Mouse (Mus musculus) induced T-regulatory cell, adult 2 months (primary cell): Measurements from ENCODE around the gene Ppp1r12c.
"Not testable (repeated sequence)": the region's sequence is repeated elsewhere in the genome, so short reads cannot be mapped to it uniquely, and the experiment has no call there.

Source experiments
- DNase-seq: peaks from one replicate; pipeline ENCODE4 v3.0.0-alpha.2; 2012; ENCODE audit warnings: low read depth

Gene Ppp1r12c

DNA sequence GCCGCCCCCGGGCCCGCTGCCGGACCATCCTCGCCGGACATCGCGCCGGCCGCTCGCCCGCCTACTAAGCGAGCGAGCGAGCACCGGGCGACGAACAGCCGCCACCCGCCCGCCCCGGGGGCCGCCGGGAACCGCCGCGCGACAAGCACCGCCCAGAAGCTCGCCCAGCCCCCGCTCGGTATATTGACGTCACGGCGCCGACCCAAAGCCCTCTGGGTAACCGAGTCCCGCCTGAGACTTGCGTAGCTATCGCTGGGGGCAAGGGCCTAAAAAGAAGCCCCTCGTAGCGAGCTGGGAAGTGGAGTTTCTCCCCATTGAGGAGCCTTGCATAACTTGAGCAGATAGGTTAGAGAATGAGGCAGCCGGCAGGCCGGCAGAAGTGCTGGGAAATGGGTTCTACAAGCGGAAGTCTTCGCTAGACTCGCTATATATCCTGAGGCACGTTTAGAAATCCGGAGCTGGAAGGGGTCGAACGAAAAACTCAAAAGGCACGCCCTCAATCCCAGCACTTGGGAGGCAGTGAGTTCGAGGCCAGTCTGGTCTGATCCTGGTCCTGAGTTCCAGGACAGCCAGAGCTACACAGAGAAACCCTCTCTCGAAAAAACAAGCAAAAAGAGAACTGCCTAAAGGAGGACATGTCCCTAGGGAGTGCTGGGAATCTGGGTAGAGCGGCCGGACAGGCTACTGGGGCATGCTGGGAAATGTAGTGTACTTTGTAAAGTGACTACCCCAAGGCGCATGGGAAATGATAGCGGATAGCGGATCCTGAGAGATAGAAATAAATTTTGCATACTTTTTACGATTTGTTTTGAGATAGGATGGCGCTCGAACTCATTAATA is at the start of gene Ppp1r12c:
TSS of gene Ppp1r12c (minus strand) at position 123 of the 840 bp plus-strand sequence.
- DNase-seq = peak; percentile 95

DNA sequence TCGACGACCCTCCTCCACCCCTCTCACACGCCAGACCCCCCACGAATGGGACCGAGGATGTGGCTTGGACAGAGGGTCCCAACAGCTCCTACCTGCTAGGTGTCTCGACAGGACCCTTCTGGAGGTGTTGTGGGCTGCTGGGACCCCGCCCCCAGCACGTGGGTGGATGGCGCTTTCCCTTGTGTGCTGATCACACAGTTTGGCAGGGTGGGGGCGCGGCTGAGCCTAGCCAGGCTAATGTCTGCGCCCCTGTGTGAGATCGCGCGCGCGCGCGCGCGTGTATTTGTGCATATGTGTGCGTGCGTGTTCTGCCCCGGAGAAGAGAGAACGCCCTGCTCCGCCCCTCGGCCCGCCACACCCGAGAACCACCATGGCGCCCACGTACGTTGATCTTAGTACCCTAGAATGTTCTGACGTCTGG is 45.8 kb upstream of the Ppp1r12c start, which contains the start of gene Syt5:
TSS of gene Syt5 (minus strand) at position 321 of the 421 bp plus-strand sequence.
- DNase-seq = no peak

DNA sequence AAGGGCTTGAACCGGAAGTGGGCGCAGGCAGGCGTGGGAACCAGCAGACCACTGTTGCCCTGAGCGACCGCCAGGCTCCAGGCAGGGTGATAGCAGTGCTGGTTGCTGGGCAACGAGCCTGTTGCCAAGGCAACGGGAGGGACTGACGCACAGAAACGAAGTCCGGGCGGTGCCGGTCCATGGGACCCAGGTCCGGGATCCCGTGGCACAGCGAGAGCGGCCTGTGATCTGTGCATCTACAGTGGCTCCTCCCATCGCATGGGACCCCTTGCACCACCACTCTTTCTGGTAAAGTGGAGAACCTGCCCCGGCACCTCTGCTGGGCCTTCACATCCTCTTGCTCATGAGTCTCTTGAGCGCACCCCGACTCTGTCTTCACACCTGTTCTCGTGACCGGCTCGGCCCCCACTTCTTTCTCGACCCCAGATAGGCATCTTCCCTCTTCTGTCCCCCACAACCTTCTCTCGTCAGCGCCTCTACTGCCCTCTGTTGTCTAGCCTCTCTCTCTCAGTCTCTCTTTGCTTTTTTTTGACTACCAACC is 45.2 kb upstream of the Ppp1r12c start:
- DNase-seq = peak; percentile 47

DNA sequence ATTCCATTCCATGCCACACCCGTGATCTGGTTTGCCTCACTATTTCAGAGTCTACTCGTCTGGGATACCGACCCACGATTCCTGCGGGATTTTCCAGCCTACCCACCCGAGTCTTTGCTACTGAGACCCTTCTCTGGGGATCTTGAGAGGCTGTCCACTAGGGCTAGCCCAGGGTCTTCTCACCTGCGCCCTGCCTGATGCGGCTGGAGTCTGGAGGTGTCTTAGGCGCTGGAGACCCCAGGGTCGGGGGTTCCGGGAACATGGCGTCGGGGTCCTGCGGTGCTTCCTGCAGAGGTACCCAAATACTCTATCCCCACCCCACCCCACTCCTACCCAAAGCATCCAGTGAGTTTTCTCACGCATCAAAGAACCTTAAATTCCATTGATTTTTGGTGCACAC is 44.6 kb upstream of the Ppp1r12c start:
- no peak for DNase-seq

DNA sequence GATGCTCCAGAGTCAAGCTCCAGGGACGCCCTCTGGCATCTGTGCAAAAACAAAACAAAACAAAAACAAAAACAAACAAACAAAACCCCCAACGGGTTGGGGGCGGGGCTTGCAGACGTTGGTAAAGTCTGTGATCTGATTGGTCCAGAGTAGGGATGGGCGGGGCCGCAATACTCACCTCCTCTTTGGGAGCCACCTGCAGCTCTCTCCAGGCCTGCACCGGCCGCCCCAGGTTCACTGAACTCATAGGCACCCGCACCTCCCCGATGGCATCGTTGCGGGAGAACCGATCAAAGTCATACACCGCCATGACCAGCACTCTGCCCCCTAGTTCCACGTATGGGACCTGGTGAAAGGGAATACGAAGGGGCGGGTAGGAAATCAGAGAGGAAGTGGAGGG is 40.5 kb upstream of the Ppp1r12c start:
- no peak for DNase-seq

DNA sequence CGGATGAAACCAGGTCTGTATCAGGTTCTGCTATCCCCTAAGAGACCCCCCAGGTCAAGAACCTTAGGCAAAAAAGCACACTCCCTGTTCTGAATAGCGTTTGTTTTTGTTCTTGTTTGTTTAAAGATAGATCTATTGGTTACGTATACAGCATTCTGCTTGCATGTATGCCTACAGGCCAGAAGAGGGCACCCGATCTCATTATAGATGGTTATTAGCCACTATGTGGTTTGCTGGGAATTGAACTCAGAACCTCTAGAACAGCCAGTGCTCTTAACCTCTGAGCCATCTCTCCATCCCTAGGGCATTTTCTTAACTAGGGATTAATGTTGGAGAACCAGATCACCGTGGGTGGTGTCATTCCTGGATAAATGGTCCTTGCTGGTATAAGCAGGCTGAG is 39.9 kb upstream of the Ppp1r12c start:
- DNase-seq = no peak

DNA sequence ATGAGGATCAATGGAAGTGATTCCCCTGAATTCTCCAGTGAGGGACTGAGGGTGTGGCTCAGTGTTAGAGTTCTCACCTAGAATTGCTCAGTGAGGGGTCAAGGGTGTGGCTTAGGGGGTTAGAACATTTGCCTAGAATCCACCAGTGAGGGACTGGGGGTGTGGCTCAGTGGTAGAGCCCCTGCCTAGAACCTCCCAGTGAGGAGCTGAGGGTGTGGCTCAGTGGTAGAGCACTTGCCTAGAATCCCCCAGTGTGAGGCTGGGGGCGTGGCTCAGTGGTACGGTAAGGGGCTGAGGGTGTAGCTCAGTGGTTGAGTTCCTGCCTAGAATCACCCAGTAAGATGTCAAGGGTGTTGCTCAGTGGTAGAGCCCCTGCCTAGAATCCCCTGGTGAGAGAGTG is 37.5 kb upstream of the Ppp1r12c start:
- DNase-seq = no peak

DNA sequence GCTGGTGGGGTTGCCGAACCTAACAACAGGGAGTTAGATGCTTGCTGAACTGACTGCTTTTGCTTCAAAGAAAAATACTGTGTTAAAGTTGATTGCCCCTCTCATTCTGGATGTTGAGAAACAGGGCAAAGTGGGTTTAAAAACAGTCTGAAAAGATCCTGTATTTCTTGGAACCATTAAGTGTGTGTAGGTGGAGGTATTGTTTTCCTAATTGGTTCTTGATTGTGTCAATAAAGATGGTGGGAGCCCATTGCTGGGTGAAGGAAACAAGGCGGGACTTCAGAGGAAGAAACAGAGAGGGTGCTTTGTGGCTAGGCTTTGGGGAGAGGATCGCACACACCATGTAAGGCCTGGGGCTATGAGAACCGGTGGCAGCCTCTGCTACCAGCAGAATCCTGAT is 35.7 kb upstream of the Ppp1r12c start:
- no peak for DNase-seq

DNA sequence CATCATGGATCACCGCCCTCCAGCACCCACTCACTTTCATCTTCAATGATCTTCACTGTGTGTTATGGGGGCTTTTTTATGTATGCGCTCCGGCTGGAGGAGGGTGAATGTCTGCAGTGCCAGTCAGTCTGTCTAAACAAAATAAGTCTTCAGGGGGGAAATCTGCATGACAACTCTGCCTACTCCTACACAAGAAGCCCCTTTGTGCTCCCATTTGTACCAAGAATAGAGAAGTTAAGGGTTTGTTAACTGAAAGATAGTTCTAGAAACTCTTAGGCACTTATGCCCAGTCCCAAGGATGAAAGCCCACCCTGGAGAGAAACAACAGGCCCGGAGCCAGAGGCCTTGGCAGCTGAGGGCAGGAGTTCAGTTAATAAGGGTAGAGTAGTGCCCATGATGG is 34.9 kb upstream of the Ppp1r12c start:
- DNase-seq = no peak

DNA sequence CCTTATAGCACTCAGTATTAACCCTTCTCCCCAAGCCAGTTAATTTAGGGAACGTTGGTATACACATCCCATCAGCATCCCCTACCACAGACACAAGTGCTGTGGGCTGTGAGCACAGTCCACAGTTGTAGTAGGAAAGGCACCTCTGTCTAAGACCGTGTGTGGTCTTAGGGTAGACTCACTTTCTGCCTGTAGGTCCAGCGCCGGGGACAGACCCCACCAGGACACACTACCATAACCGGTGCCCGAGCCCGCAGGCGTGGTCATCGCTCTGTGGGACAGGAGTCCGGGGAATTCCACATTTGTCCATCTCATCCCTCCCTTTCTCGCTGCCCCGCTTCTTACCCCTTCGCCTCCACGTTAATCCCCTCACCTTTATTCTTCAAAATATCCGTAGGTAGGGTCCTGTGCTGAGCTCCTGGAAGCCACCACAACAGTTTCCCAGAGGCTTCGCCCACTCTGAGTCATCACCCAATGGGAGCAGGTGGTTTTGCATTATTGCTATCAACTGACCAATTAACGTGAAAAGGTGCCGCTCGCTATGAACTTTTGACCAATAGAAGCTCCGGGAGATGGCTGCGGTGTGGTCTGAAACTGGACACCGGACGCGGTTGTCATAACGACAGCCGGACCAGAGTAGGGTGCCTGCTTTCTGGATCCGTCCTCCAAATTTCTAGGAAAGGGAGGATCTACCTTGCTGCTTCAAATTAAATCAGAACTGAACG is 30.7 kb upstream of the Ppp1r12c start, which contains the start of gene Dnaaf3:
TSS of gene Dnaaf3 (minus strand) at position 449 of the 725 bp plus-strand sequence.
- no peak for DNase-seq

DNA sequence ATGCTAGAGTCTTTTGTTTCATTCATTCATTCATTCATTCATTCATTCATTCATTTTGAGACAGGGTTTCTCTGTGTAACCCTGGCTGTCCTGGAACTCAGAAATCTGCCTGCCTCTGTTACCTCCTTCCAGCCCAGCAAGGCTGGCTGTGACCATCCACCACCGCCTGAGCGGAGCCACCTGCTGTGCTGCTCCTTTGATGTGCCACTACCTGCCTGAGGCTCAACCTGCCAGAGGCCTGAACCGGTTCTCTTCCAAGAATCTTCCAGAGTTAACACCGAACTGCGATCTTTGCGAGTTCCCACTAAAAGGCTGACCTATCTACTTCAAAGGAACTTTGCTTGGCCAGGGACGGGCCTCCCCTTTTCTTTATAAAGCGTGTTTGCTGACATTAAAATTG is 28.7 kb upstream of the Ppp1r12c start:
- DNase-seq = not testable (repeated sequence)

DNA sequence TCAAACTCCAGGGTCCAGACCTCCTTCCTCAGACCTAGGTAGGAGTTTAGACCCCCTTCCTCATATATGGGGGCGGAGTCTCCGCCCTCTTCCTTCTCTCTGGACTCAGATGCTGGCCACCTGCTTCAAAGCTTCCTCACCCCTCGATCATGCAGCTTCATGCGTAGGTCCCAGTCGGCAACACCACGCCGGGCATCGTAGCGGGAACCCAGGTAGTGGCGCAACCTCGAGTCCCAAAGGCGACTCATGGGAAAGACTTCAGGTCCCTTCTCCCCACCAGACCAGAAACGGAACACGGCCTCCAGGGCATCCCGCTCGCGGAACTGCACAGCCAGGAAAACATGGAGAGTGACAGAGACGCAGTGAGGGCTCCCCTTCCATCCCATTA is 25.8 kb upstream of the Ppp1r12c start:
- DNase-seq = no peak

DNA sequence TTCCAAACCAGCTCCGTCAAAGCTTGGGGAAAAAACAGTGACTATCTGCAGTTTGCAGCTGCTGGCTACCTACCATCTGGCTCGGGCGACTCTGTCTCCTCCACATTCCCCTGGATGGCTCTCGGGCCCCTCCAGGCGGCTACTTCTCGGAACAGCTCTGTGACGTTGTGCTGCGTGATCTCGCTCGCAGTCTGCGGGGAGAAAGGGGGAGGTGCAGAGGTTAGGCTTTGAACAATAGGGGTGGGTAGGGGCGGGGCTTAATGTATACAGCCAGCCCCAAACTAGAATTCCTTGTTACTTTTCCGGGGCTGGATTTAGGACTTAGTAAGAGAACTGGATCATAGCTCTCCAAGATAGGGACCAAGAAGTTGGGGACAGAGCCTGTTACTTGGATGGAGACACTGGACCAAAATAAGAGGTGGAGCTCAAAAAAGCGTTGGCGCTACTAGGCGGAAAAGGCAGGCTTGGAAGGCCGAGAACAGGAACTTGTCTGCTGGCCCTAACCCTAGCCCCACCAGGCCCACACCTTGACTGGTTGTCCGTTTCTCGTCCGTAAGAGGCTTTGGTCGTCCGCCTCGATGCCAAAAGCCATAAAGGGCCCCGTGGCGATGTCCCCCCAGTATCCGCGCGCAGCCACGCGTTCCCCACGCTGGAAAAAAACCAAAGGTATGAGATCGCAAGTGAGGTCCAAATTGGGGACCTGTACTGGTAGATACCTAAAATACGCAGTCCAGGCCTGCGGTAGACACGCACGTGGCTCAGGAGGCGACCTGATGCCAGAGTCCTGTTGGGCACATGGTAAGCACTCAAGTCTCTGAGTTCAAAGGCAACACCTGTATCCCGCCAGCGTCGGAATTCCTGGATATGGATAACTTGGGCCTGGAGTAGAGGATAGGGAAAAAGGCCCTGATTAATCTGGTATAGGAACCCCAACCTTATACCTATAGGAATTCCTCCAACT is 25.1 kb upstream of the Ppp1r12c start:
- DNase-seq = peak; percentile 93

DNA sequence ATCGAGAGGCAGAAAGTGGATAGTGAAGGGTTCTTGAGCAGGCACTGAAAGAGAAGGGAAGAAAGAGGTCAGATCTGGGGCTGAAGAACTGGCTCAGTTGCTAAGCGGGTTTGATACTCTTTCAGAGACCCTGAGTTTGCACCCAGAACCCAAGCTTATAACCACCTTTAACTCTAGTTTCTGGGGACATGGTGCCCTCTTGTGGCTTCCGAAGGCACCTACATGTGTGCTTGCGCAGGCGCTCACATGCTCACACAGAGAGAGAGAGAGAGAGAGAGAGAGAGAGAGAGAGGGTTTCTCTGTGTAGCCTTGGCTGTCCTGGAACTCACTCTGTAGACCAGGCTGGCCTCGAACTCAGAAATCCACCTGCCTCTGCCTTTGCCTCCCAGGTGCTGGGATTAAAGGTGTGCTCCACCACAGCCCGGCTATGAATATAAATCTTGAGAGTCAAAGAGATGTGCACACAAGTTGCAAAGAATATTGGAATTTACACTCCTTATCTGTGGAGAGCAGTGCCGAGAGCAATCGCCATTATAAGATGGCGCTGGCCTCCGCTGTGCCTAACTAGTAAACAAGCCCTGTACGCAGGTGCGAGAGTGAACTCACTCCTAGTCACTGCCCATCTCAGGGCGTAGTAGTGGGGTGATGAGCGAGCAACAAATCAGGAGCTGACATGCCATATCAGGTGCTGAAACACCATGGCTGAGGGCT is 22.9 kb upstream of the Ppp1r12c start, which contains the start of gene Tnni3:
TSS of gene Tnni3 (minus strand) at position 18 of the 711 bp plus-strand sequence.
- peak; percentile 86 for DNase-seq

DNA sequence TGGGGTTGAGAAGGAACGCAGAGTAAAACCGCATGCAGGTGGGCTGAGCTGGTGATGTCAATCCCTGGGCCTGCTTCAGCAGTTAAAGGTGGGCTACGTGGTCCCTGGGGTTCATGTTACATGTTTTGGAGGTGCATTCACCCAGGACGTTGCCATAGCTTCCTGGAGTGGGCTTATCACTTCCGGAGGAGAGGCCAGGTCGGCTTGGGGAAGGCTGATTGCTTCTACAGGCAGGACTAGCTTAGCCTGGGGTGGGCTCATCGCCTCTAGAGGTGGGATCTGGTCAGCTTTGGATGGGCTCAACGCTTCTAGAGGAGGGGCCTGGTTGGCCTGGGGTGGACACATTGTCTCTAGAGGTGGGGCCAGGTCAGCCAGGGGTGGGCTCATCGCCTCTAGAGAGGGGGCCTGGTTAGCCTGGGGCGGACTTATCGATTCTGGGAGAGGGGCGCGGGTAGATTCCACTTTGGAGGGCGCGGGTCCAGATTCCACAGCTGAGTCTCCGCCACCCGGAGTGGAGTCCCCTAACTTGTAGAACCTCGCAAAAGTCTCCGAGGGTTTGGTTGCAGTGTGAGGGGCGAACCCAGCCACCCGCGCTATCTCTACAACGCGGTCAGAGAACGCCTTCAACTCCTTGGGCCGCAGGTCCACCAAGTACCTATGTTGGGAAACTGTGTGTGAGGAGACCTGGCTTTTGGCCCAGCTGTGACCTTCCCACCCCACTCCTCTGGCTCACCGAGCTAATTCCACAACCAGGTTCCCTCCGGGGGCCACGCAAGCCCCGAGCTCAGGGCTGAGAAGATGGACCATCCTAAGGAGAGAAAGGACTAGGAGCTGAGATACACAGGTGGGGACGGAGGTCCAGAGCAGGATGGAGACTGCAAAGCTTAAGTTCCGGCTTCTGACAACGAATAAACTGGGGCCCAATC is 22.0 kb upstream of the Ppp1r12c start:
- no peak for DNase-seq

DNA sequence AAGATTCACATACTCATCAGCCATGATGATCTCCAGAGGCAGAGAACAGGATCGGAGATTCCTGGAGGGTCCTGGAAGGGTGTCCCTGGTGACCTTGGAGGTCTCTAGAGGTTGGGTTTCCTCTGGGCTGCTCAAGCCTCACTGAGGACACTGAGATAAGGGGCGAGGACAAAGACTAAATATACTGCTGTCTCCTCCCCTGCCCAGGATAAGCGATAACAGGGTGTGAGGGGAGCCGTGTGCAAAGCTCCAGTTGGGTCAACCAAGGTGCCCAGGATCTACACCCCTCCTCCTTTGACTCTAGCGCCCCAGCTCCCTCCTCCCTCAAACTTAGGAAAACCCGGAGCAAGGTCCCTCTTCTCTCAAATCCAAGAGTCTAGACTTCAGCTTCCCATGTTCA is 20.8 kb upstream of the Ppp1r12c start:
- DNase-seq = no peak

DNA sequence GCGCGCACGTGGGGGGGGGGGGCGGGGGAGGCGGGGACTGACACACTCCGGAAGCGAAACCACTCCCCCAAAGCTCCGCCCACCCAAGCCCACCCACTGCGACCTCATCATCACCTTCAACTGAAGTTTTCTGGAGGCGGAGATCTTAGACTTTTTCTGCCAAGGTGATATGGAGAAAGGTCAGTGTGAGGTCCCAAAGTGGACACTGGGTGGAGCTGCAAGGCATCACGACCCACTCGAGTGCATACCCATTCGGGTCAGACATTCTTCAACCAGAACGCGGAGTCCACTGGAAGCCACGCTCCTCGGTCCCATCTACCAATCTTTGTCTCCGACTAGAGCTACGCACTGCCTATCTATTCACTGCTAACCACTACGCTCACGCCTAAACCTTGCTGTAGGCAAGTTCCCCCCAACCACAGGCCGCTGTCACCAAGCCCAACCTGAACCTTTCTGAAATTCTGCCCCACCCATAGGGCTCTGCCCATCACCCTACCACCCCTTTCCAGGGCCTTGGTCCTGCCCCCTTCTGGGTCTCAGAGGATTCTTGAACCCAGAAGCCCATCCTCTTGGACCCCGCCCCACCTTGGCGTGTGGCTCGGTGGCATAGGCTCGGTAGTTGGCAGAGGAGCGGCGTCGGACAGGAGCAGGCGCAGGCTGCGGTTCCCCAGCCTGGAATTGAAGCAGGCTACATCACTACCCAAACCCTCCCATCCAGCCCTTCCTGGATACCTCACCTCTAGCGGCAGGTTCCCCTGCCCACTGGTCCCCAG is 19.9 kb upstream of the Ppp1r12c start:
- DNase-seq = peak; percentile 41

DNA sequence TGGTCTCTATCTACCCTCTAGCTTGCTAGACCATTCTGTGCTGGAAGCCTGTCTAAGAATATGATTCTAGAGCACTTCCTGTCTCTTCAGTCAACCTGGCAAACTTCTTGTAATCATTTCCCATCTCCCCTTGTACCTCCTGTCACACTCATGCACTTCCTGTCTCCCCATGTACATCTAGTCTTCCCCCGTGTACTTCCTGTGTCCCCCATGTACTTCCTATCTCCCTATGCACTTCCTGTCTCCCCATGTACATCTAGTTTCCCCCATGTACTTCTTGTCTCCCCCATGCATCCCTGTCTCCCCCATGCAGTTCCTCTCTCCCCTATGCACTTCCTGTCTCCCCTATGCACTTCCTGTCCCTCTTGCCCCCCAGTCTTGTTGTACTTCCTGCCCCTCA is 17.0 kb upstream of the Ppp1r12c start:
- DNase-seq = peak; percentile 47
